Mouse (Mus musculus) hindbrain, embryonic 10.5 days (tissue): ENCODE results near the gene Scgb2b21. TPM values are rescaled to one million over a fixed set of nuclear protein-coding genes. Genes with fewer than 3 reads are reported as not detected.
"Not testable (repeated sequence)": the region's sequence is repeated elsewhere in the genome, so short reads cannot be mapped to it uniquely, and the experiment has no call there.

Experiments
- DNase-seq: peaks from one replicate; pipeline ENCODE4 v3.0.0-alpha.2; 2017; ENCODE audit warnings: low spot score
- H3K27ac ChIP-seq: fragments of 300-500 bp; sonication (generic); 2 replicates; pipeline ENCODE4 v1.5.1; 2016; ENCODE audit warnings: mild to moderate bottlenecking, moderate library complexity
- H3K27me3 ChIP-seq: fragments of 300-500 bp; sonication (generic); 2 replicates; pipeline ENCODE4 v1.6.1; 2016; ENCODE audit warnings: mild to moderate bottlenecking; ENCODE audit not compliant: poor library complexity, insufficient read depth, severe bottlenecking
- H3K36me3 ChIP-seq: fragments of 300-500 bp; sonication (generic); 2 replicates; pipeline ENCODE4 v1.6.1; 2016; ENCODE audit warnings: mild to moderate bottlenecking, moderate library complexity
- H3K4me1 ChIP-seq: fragments of 300-500 bp; sonication (generic); replicated peaks from 2 replicates; pipeline ENCODE4 v1.6.1; 2016; ENCODE audit warnings: mild to moderate bottlenecking
- H3K4me3 ChIP-seq: fragments of 300-500 bp; sonication (generic); 2 replicates; pipeline ENCODE4 v1.5.1; 2016; ENCODE audit warnings: mild to moderate bottlenecking, moderate library complexity
- H3K9me3 ChIP-seq: fragments of 300-500 bp; sonication (generic); 2 replicates; pipeline ENCODE4 v1.6.1; 2016; ENCODE audit warnings: mild to moderate bottlenecking, moderate library complexity
- WGBS: fragments of 180-500 bp; shearing (Covaris S2); methylation state at CpG from one replicate; pipeline ENCODE4 v1.1.7; 2016; 5-methylcytosine and 5-hydroxymethylcytosine counted together
- polyA plus RNA-seq: library from polyadenylated mRNA; unstranded; fragments of >200 nt; fragmentation: Nextera tagmentation; extraction: Ambion mirVana; gene quantifications from 2 replicates; pipeline ENCODE4 v1.2.1, GENCODE M21; 2016

The Scgb2b21 gene
- polyA plus RNA-seq, result not detected in 2 replicates

GRCm38 (mm10) chr7:33520358-33520757 lies at the start of gene Scgb2b21:
Gene Scgb2b21, minus strand, starts transcription at chr7:33520458.
- H3K27ac ChIP-seq, result no peak within 1 kb of the TSS
- H3K4me3 ChIP-seq, result no peak within 1 kb of the TSS
- H3K36me3 ChIP-seq, result no peaks in the 10 kb centered on the region
- DNase-seq, result no peak
- peaks cover 86% of the 10 kb centered on the region for H3K9me3 ChIP-seq
- H3K27me3 ChIP-seq, result no peaks in the 10 kb centered on the region
- H3K4me1 ChIP-seq, result no peaks in the 10 kb centered on the region

- not testable (repeated sequence) for H3K36me3 ChIP-seq, H3K4me1 ChIP-seq, H3K4me3 ChIP-seq, DNase-seq, H3K27me3 ChIP-seq, H3K27ac ChIP-seq
- peaks cover 46% of the 10 kb centered on the region for H3K9me3 ChIP-seq
- WGBS, result 91% methylated on average over 12 of the region's 12 CpGs
Measured at GRCm38 (mm10) chr7:33543420-33543819, 23.2 kb upstream of the Scgb2b21 start.

Other genes with a start within 250 kb of the Scgb2b21 start
- not detected in 2 replicates for gene Scgb2b19, start 240.1 kb downstream of the Scgb2b21 start, polyA plus RNA-seq
- not detected in 2 replicates for gene Scgb1b19, start 233.2 kb downstream of the Scgb2b21 start, polyA plus RNA-seq
- gene Scgb2b20, start 154.1 kb downstream of the Scgb2b21 start, polyA plus RNA-seq, result not detected in 2 replicates
- gene Scgb1b20, start 147.2 kb downstream of the Scgb2b21 start, polyA plus RNA-seq, result not detected in 2 replicates
- not detected in 2 replicates for gene Scgb2b24, start 218.9 kb upstream of the Scgb2b21 start, polyA plus RNA-seq
- gene Scgb1b24, start 223.3 kb upstream of the Scgb2b21 start, polyA plus RNA-seq, result not detected in 2 replicates